Mouse (Mus musculus) forebrain, postnatal 0 days (tissue): Measurements from ENCODE around the gene BC055324. TPM values are rescaled to one million over a fixed set of nuclear protein-coding genes. Genes with fewer than 3 reads are reported as not detected.

ENCODE experiments used
- ATAC-seq: fragments of 200-750 bp; cut with Nextera tagmentation; 2 replicates; pipeline ENCODE4 v1.8.0; 2017; ENCODE audit warnings: mild to moderate bottlenecking, moderate library complexity
- DNase-seq: peaks from one replicate; pipeline ENCODE4 v3.0.0-alpha.2; 2015
- H3K27ac ChIP-seq: fragments of 300-500 bp; sonication (generic); 2 replicates; pipeline ENCODE4 v1.5.1; 2014; ENCODE audit warnings: low read depth, mild to moderate bottlenecking, antibody characterized with exemption, low read length, moderate library complexity, mixed read lengths
- H3K27me3 ChIP-seq: fragments of 300-500 bp; sonication (generic); 2 replicates; pipeline ENCODE4 v1.6.1; 2014; ENCODE audit warnings: mild to moderate bottlenecking, low read length, mixed read lengths; ENCODE audit not compliant: insufficient read depth
- H3K36me3 ChIP-seq: fragments of 300-500 bp; sonication (generic); 2 replicates; pipeline ENCODE4 v1.6.1; 2014; ENCODE audit warnings: mild to moderate bottlenecking, moderate library complexity; ENCODE audit not compliant: insufficient read depth
- H3K4me1 ChIP-seq: fragments of 300-500 bp; sonication (generic); 2 replicates; pipeline ENCODE4 v1.6.1; 2014; ENCODE audit warnings: antibody characterized with exemption; ENCODE audit not compliant: insufficient read depth
- H3K4me2 ChIP-seq: fragments of 300-500 bp; sonication (generic); 2 replicates; pipeline ENCODE4 v1.6.1; 2014; ENCODE audit warnings: low read depth, mild to moderate bottlenecking, moderate library complexity
- H3K4me3 ChIP-seq: fragments of 300-500 bp; sonication (generic); 2 replicates; pipeline ENCODE4 v1.5.1; 2014; ENCODE audit warnings: low read depth, low read length, mixed read lengths
- H3K9ac ChIP-seq: fragments of 300-500 bp; sonication (generic); 2 replicates; pipeline ENCODE4 v1.6.1; 2014; ENCODE audit warnings: mild to moderate bottlenecking
- H3K9me3 ChIP-seq: fragments of 300-500 bp; sonication (generic); 2 replicates; pipeline ENCODE4 v1.6.1; 2016; ENCODE audit warnings: low read length
- CTCF ChIP-seq: sonication (generic); IDR thresholded peaks from 2 replicates; pipeline ENCODE4 v1.5.1; 2016; ENCODE audit warnings: antibody characterized with exemption, control low read depth, low read depth
- WGBS: fragments of 180-500 bp; shearing (Covaris S2); extraction: QIAGEN DNeasy Blood & Tissue Kit; methylation state at CpG from one replicate; pipeline ENCODE4 v1.1.7; 2014; 5-methylcytosine and 5-hydroxymethylcytosine counted together
- polyA plus RNA-seq: library from polyadenylated mRNA; unstranded; fragments of >200 nt; fragmentation: Nextera tagmentation; extraction: Ambion mirVana; gene quantifications from 2 replicates; pipeline ENCODE4 v1.2.1, GENCODE M21; 2015
- total RNA-seq: library from RNA; depleted of rRNA; stranded (reverse); fragments of >200 nt; gene quantifications from 2 replicates; pipeline ENCODE4 v1.2.3, GENCODE M21; 2014

BC055324 gene
- total and polyA plus RNA-seq, 2 experiments from 2014 or later = 1.7 to 4.9 TPM

GRCm38 (mm10) chr1:164019789-164020188, 25.2 kb upstream of the BC055324 start:
- Histone ChIP-seq H3K27ac (no peak overlapping the region), H3K4me2 (no peak overlapping the region), H3K4me3 (no peak overlapping the region), H3K9ac (no peak overlapping the region), H3K9me3 (no peaks in the 10 kb centered on the region), H3K4me1 (no peaks in the 10 kb centered on the region), H3K27me3 (no peaks in the 10 kb centered on the region), H3K36me3 (no peaks in the 10 kb centered on the region)
- DNase-seq (no peak), ATAC-seq (no peak)
- no peak for TF ChIP-seq CTCF
- 45% methylated on average over 6 of the region's 6 CpGs for WGBS

DNA sequence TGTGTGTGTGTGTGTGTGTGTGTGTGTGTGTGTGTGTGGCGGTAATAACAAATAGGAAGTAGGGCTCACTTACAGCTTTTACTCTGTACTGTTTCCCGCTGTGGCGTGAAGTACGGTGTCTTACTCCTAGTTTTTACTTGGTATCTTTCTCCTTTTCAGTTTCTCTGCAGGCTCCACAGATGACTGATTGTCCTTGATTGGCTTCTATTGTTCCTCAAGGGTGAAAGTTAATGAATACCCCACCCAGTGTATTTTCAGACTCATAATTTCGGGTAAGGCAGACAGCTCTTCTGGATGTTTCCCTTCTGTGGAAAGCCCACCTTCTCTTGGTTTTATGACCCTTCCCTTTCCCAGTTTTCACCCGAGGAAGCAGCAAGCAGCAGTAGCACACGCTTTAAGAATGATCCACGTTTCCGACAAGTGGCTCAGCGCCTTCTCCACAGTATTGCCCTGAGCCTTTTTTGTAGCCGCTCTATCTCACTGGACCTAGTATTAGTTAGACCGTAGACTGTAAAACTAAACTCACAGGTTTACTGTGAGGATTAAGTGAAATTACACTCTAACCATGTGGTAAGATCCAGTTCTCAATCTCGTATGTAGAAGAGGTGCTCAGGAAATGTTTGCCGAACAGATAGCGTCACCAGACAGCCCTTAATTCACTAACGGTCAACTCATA, 23.8 kb upstream of the BC055324 start:
- H3K27me3 ChIP-seq = no peaks in the 10 kb centered on the region
- H3K36me3 ChIP-seq = no peaks in the 10 kb centered on the region
- ATAC-seq = no peak
- H3K9ac ChIP-seq = no peak overlapping the region
- TF ChIP-seq CTCF = no peak
- no peaks in the 10 kb centered on the region for H3K4me1 ChIP-seq
- no peak overlapping the region for H3K4me2 ChIP-seq
- no peaks in the 10 kb centered on the region for H3K9me3 ChIP-seq
- H3K4me3 ChIP-seq = no peak overlapping the region
- 88% methylated on average over 16 of the region's 16 CpGs for WGBS
- no peak for DNase-seq
- H3K27ac ChIP-seq = no peak overlapping the region

- no peaks in the 10 kb centered on the region for H3K27me3 ChIP-seq
- no peak for ATAC-seq
- WGBS = 75% methylated on average over 1 of the region's 1 CpGs
- H3K4me2 ChIP-seq = no peak overlapping the region
- H3K9ac ChIP-seq = no peak overlapping the region
- no peaks in the 10 kb centered on the region for H3K9me3 ChIP-seq
- no peak for DNase-seq
- no peak overlapping the region for H3K27ac ChIP-seq
- no peak for TF ChIP-seq CTCF
- no peaks in the 10 kb centered on the region for H3K36me3 ChIP-seq
- H3K4me3 ChIP-seq = no peak overlapping the region
- H3K4me1 ChIP-seq = no peaks in the 10 kb centered on the region
Measured at GRCm38 (mm10) chr1:164014616-164015015, 20.0 kb upstream of the BC055324 start.

GRCm38 (mm10) chr1:164009235-164009634, 14.6 kb upstream of the BC055324 start:
- H3K4me1 ChIP-seq = no peaks in the 10 kb centered on the region
- peak; percentile 32 for DNase-seq
- no peaks in the 10 kb centered on the region for H3K27me3 ChIP-seq
- no peak overlapping the region for H3K9ac ChIP-seq
- H3K4me2 ChIP-seq = no peak overlapping the region
- H3K36me3 ChIP-seq = no peaks in the 10 kb centered on the region
- H3K9me3 ChIP-seq = no peaks in the 10 kb centered on the region
- no peak overlapping the region for H3K27ac ChIP-seq
- TF ChIP-seq CTCF = peak; percentile 64
- no peak overlapping the region for H3K4me3 ChIP-seq
- ATAC-seq = no peak
- WGBS = 55% methylated on average over 2 of the region's 2 CpGs

DNA sequence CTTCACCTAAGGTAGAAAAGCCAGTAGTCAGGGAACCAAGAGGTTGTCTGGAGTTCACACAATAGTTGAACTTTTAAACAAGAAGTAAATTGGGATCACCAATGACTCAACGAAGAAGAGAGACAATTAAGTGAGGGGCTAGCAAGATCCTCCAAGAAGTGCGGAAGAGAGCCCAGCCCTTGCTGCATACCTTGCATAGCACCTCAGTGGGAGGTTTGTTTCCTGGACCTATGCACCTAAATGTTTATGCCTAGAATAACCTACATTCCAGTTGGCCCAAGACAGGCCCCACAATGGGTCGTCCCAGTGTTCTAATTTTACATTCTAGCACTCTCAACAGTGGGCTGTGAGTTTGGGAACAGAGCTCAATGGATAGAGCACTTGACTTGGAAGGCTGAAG, 9.7 kb upstream of the BC055324 start:
- Histone ChIP-seq H3K4me3 (no peak overlapping the region), H3K4me2 (no peak overlapping the region), H3K27ac (no peak overlapping the region), H3K4me1 (no peaks in the 10 kb centered on the region), H3K36me3 (no peaks in the 10 kb centered on the region), H3K9me3 (no peaks in the 10 kb centered on the region), H3K9ac (no peak overlapping the region), H3K27me3 (no peaks in the 10 kb centered on the region)
- no peak for ATAC-seq
- no peak for TF ChIP-seq CTCF
- DNase-seq = no peak
- WGBS = 78% methylated on average over 3 of the region's 3 CpGs

DNA sequence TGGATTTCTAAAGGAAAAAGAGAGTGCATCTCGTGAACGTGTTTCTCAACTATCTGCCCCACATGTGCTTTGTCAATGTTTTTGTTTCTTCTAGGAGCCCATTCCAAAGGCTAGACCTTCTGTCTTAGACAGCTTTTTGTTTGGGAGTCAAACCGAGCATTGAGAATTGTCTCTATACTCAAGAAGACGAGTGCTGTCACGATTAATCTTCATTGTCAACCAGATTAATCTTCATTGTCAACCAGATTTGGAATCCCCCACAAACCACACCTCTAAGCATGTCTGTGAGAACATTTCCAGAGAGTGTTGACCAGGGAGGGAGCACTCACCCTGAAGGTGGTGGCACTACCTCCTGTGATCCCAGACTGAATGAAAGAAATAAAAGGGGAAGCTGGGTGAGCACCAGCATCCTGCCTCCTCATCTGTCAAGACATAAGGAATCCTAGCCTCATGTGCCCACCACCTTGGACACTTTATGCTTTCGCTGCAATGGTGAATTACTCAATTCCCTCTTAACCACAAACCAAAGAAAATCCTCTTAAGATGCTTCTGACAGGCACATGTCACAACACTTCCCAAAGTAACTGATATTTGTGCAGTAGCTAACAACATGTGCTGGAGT, 7.3 kb upstream of the BC055324 start:
- TF ChIP-seq CTCF = no peak
- no peaks in the 10 kb centered on the region for H3K4me1 ChIP-seq
- WGBS = 61% methylated on average over 6 of the region's 6 CpGs
- ATAC-seq (no peak), DNase-seq (no peak)
- H3K36me3 ChIP-seq = no peaks in the 10 kb centered on the region
- no peak overlapping the region for H3K9ac ChIP-seq
- no peaks in the 10 kb centered on the region for H3K27me3 ChIP-seq
- H3K4me2 ChIP-seq = no peak overlapping the region
- no peaks in the 10 kb centered on the region for H3K9me3 ChIP-seq
- no peak overlapping the region for H3K4me3 ChIP-seq
- H3K27ac ChIP-seq = no peak overlapping the region

- ATAC-seq (no peak), DNase-seq (no peak)
- TF ChIP-seq CTCF = no peak
- Histone ChIP-seq H3K36me3 (no peaks in the 10 kb centered on the region), H3K9ac (peak overlapping the region; percentile 65), H3K4me3 (peak overlapping the region; percentile 87), H3K27me3 (no peaks in the 10 kb centered on the region), H3K4me1 (no peaks in the 10 kb centered on the region; the same call in 1 of the 2 replicates), H3K4me2 (peak overlapping the region; percentile 69), H3K27ac (no peak overlapping the region; the same call in 1 of the 2 replicates), H3K9me3 (no peaks in the 10 kb centered on the region)
- WGBS = 90% methylated on average over 1 of the region's 2 CpGs
Measured at GRCm38 (mm10) chr1:163995609-163995913, 965 bp upstream of the BC055324 start.
